Mouse (Mus musculus): ENCODE data around the gene BC024978. TPM values are rescaled to one million over a fixed set of nuclear protein-coding genes. Genes with fewer than 3 reads are reported as not detected.

The BC024978 gene
- polyA plus RNA-seq, 1 experiment = 44.3 TPM

- no peaks in the 10 kb centered on the region; the same call in 1 of the 2 replicates for H3K36me3 ChIP-seq (ENCODE audit: control insufficient read depth, insufficient read depth, low read length)
Observed at GRCm38 (mm10) chr7:27249146-27249545, 53.6 kb downstream of the BC024978 start.

GRCm38 (mm10) chr7:27249928-27250327 is 54.3 kb downstream of the BC024978 start:
- no peak overlapping the region for H3K27ac ChIP-seq (ENCODE audit: control insufficient read depth, insufficient read depth, low read depth, low read length)
- H3K27me3 ChIP-seq (ENCODE audit: control insufficient read depth, insufficient read depth, low read length) = no peaks in the 10 kb centered on the region
- H3K36me3 ChIP-seq (ENCODE audit: control insufficient read depth, insufficient read depth, low read length) = no peaks in the 10 kb centered on the region; the same call in 1 of the 2 replicates
- no peaks in the 10 kb centered on the region for H3K4me1 ChIP-seq (ENCODE audit: control insufficient read depth, insufficient read depth, low read length)
- H3K4me3 ChIP-seq (ENCODE audit: control insufficient read depth, low read depth, low read length) = no peak overlapping the region
- no peak for TF ChIP-seq CTCF (IDR thresholded peaks at IDR 0.05; ENCODE audit: control insufficient read depth, insufficient read depth, insufficient replicate concordance, low read depth, low read length)
- TF ChIP-seq POLR2A (IDR thresholded peaks at IDR 0.05; ENCODE audit: control insufficient read depth, low read depth, low read length) = no peak

More at GRCm38 (mm10) chr7:27249146-27249545, 53.6 kb downstream of the BC024978 start:
- H3K4me1 ChIP-seq (ENCODE audit: control insufficient read depth, insufficient read depth, low read length) = no peaks in the 10 kb centered on the region
- H3K4me3 ChIP-seq (ENCODE audit: control insufficient read depth, low read depth, low read length) = no peak overlapping the region
- H3K27me3 ChIP-seq (ENCODE audit: control insufficient read depth, insufficient read depth, low read length) = no peaks in the 10 kb centered on the region
- TF ChIP-seq CTCF (IDR thresholded peaks at IDR 0.05; ENCODE audit: control insufficient read depth, insufficient read depth, insufficient replicate concordance, low read depth, low read length) (no peak), POLR2A (IDR thresholded peaks at IDR 0.05; ENCODE audit: control insufficient read depth, low read depth, low read length) (no peak)
- H3K27ac ChIP-seq (ENCODE audit: control insufficient read depth, insufficient read depth, low read depth, low read length) = no peak overlapping the region

GRCm38 (mm10) chr7:27251946-27252345 is 56.4 kb downstream of the BC024978 start:
- TF ChIP-seq POLR2A (IDR thresholded peaks at IDR 0.05; ENCODE audit: control insufficient read depth, low read depth, low read length) (no peak), CTCF (IDR thresholded peaks at IDR 0.05; ENCODE audit: control insufficient read depth, insufficient read depth, insufficient replicate concordance, low read depth, low read length) (no peak)
- no peaks in the 10 kb centered on the region for H3K36me3 ChIP-seq (ENCODE audit: control insufficient read depth, insufficient read depth, low read length)
- no peak overlapping the region for H3K4me3 ChIP-seq (ENCODE audit: control insufficient read depth, low read depth, low read length)
- no peaks in the 10 kb centered on the region for H3K27me3 ChIP-seq (ENCODE audit: control insufficient read depth, insufficient read depth, low read length)
- no peak overlapping the region for H3K27ac ChIP-seq (ENCODE audit: control insufficient read depth, insufficient read depth, low read depth, low read length)
- peaks cover under 1% of the 10 kb centered on the region; the same call in 1 of the 2 replicates for H3K4me1 ChIP-seq (ENCODE audit: control insufficient read depth, insufficient read depth, low read length)

DNA sequence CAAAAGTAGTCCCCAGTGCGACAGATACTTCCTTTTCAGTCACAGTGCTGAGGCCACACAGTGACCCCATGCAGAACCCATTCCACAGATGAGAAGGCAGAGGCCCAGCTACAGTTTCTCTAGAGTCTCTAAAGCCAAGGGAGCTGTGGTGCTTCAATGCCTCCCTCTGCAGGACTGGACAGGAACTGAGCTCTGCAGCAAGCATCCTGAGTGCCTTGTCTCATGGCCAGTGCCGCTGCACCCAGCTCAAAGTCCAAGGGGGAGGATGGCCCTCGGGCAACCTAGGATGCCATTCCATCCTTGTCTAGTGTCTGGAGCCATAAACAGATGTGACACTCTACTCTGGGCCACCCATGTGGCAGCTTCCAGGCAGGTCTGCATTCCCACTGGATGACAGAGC is 60.1 kb downstream of the BC024978 start:
- peak; percentile 46; the same call in 1 of the 2 replicates for TF ChIP-seq CTCF (IDR thresholded peaks at IDR 0.05; ENCODE audit: control insufficient read depth, insufficient read depth, insufficient replicate concordance, low read depth, low read length)
- TF ChIP-seq POLR2A (IDR thresholded peaks at IDR 0.05; ENCODE audit: control insufficient read depth, low read depth, low read length) = no peak
- Histone ChIP-seq H3K27me3 (ENCODE audit: control insufficient read depth, insufficient read depth, low read length) (no peaks in the 10 kb centered on the region), H3K36me3 (ENCODE audit: control insufficient read depth, insufficient read depth, low read length) (no peaks in the 10 kb centered on the region), H3K4me3 (ENCODE audit: control insufficient read depth, low read depth, low read length) (no peak overlapping the region), H3K27ac (ENCODE audit: control insufficient read depth, insufficient read depth, low read depth, low read length) (no peak overlapping the region), H3K4me1 (ENCODE audit: control insufficient read depth, insufficient read depth, low read length) (peaks cover 22% of the 10 kb centered on the region)

- Histone ChIP-seq H3K4me3 (ENCODE audit: control insufficient read depth, low read depth, low read length) (peak overlapping the region; percentile 28), H3K27ac (ENCODE audit: control insufficient read depth, insufficient read depth, low read depth, low read length) (peak overlapping the region; percentile 88), H3K4me1 (ENCODE audit: control insufficient read depth, insufficient read depth, low read length) (peaks cover 22% of the 10 kb centered on the region), H3K27me3 (ENCODE audit: control insufficient read depth, insufficient read depth, low read length) (no peaks in the 10 kb centered on the region), H3K36me3 (ENCODE audit: control insufficient read depth, insufficient read depth, low read length) (no peaks in the 10 kb centered on the region)
- no peak for TF ChIP-seq POLR2A (IDR thresholded peaks at IDR 0.05; ENCODE audit: control insufficient read depth, low read depth, low read length)
- TF ChIP-seq CTCF (IDR thresholded peaks at IDR 0.05; ENCODE audit: control insufficient read depth, insufficient read depth, insufficient replicate concordance, low read depth, low read length) = no peak
Observed at GRCm38 (mm10) chr7:27257046-27257851, 61.7 kb downstream of the BC024978 start.

GRCm38 (mm10) chr7:27257852-27258204 is 62.2 kb downstream of the BC024978 start:
- no peaks in the 10 kb centered on the region for H3K36me3 ChIP-seq (ENCODE audit: control insufficient read depth, insufficient read depth, low read length)
- peak overlapping the region; percentile 77 for H3K4me3 ChIP-seq (ENCODE audit: control insufficient read depth, low read depth, low read length)
- peaks cover 22% of the 10 kb centered on the region for H3K4me1 ChIP-seq (ENCODE audit: control insufficient read depth, insufficient read depth, low read length)
- TF ChIP-seq CTCF (IDR thresholded peaks at IDR 0.05; ENCODE audit: control insufficient read depth, insufficient read depth, insufficient replicate concordance, low read depth, low read length) (no peak), POLR2A (IDR thresholded peaks at IDR 0.05; ENCODE audit: control insufficient read depth, low read depth, low read length) (no peak)
- no peaks in the 10 kb centered on the region for H3K27me3 ChIP-seq (ENCODE audit: control insufficient read depth, insufficient read depth, low read length)
- H3K27ac ChIP-seq (ENCODE audit: control insufficient read depth, insufficient read depth, low read depth, low read length) = peak overlapping the region; percentile 88

DNA sequence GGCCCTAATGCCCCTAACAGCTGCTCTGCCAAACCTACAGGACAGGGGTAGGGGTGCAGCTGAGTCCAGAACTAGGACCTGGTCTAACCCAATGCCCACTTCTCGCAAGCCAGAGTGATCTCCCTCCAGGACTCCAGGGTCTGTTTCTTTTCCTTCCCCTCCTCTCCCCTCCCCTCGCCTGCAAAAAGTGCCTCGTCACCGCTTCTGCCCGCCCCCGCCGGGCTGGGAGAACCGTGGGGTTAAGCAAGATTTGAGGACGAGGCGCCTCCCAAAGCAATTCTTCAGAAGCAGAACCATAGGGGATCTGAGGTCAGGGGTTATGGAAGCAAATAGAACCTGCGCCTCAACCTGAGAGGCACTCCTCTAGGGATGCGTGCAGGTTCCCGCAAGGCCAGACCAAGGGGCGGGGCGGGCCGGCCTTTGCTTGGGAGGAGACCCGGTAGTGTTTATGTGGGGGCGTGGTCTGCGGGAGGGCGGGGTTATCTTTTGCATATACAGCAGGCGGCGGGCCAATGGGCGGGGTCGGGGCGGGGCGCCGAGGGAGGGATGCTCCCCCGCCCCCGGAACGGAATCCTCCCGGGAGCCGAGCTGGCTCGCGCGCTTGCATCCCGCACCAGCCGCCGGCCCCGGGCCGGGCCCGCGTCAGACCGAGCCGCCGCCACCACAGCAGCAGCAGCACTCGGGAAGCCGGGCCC is 62.8 kb downstream of the BC024978 start, which contains the start of gene Numbl:
TSS of gene Numbl (plus strand) at position 229 of the 695 bp plus-strand sequence.
- no peaks in the 10 kb centered on the region for H3K36me3 ChIP-seq (ENCODE audit: control insufficient read depth, insufficient read depth, low read length)
- TF ChIP-seq CTCF (IDR thresholded peaks at IDR 0.05; ENCODE audit: control insufficient read depth, insufficient read depth, insufficient replicate concordance, low read depth, low read length) (no peak), POLR2A (IDR thresholded peaks at IDR 0.05; ENCODE audit: control insufficient read depth, low read depth, low read length) (no peak)
- peaks cover 22% of the 10 kb centered on the region for H3K4me1 ChIP-seq (ENCODE audit: control insufficient read depth, insufficient read depth, low read length)
- H3K27ac ChIP-seq (ENCODE audit: control insufficient read depth, insufficient read depth, low read depth, low read length) = peak within 1 kb of the TSS; percentile 88
- H3K4me3 ChIP-seq (ENCODE audit: control insufficient read depth, low read depth, low read length) = peak within 1 kb of the TSS; percentile 77
- H3K27me3 ChIP-seq (ENCODE audit: control insufficient read depth, insufficient read depth, low read length) = no peaks in the 10 kb centered on the region

All from testis, adult 2 months (tissue).